Mouse (Mus musculus) left cerebral cortex, postnatal 10 days (tissue): ENCODE results near the gene Pin4. TPM values are rescaled to one million over a fixed set of nuclear protein-coding genes. Genes with fewer than 3 reads are reported as not detected.
"Not testable (repeated sequence)": the region's sequence is repeated elsewhere in the genome, so short reads cannot be mapped to it uniquely, and the experiment has no call there.

Experiments
- DNase-seq, 2 experiments: peaks; one replicate each; pipeline ENCODE4 v3.0.0; 2021 to 2022; ENCODE audit warnings: low spot score in 2 of 2, mixed read lengths in 1 of 2; ENCODE audit errors: extremely low spot score in 1 of 2
- intact Hi-C: fragments of 180-260 bp; cut with DNase I; formaldehyde crosslinking; loops from one replicate; pipeline ENCODE4 v1.15.1; 2025
- total RNA-seq, 2 experiments: library from RNA; stranded (reverse); gene quantifications; 2 replicates each; pipeline ENCODE4 v1.2.3; 2021

Gene Pin4
- 10 to 100 TPM; 18.4 to 33.5 TPM for total RNA-seq

DNA sequence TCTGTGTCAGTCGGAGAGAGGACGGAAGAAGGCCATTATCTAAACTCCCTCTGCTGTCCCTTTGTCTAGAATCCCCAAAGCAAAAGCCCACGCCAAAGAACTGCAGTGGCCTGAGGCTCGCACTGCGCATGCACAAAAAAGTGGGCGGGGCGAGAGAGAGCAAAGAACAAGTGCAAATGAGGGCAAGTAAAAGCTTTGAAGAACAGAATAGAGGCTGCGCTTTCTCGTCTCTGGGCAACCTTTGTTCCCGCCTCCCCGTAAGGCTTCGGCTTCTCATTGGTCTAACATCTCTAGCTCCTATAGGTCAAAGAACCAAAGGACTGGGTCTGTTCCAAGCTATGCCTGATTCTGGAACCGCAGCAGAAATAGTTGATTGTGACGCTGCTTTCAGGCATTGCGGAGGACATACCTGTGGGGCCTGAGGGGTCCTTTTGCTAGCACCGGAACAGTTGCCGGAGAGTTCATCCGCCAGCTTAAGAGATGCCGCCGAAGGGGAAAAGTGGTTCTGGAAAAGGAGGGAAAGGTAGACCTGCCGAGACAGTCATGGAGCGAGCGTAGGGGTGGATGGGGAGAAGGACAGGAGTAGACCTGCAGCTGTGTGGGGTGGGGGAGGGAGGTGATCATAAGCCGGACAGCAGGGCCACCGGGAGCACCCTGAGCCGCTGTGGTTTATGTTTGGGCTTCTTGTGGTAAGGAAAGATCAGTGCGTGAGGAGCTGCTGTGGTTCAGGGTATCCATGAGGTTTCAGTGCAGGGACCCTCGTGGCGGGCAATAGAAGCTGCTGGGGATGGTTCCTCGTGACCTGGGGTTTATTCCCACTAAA lies at the start of gene Pin4:
TSS of gene Pin4 (plus strand) at position 406 of the 823 bp plus-strand sequence.
- intact Hi-C loops = no loop called here

DNA sequence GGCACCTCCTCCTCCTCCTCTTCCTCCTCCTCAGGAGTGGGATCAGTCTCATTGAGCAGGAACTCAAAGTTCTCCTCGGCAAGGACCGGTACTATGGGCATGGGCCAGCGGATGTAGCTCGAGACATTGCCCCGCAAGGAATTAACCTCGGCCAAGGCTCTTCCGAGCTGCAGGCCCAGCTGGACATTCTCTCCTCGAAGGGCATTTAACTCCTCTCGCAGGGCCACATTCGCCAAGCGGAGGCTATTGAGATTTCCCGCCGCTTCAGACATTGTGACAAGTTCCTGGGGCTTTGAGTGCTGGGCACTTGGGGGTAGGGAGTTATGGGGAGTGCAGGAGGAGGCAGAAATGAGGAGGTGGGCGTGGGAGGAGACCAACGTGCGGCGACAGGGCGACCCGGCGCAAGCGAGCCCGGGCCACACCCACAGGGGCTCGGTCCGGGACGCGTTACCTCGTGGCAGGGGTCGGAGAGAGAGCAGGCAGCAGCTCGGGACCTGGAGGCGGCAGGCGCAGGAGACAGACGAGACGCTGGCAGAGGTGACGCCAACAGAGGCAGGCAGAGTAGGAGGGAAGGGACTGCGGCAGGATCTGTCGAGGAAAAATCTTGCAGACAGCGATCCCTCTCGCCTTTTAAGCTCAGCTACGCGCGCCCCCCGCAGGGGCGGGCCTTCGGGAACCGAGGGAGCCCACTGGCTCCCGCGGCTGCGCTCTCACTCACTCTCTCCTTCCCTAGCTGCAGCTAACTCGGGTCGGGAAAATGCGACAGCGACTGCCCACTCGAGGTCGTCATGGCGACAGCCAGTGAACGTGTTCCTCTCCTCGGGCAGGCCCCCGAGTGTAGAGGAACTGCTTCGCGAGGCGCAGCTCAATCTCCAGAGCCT lies 48.4 kb upstream of the Pin4 start, which contains the start of gene Rtl5:
TSS of gene Rtl5 (minus strand) at position 714 of the 881 bp plus-strand sequence.
- peak; percentile 81 to 89 for DNase-seq
- intact Hi-C loops = no loop called here

More for the DNA sequence above, at the start of gene Pin4:
- peak; percentile 92 to 94 for DNase-seq

DNA sequence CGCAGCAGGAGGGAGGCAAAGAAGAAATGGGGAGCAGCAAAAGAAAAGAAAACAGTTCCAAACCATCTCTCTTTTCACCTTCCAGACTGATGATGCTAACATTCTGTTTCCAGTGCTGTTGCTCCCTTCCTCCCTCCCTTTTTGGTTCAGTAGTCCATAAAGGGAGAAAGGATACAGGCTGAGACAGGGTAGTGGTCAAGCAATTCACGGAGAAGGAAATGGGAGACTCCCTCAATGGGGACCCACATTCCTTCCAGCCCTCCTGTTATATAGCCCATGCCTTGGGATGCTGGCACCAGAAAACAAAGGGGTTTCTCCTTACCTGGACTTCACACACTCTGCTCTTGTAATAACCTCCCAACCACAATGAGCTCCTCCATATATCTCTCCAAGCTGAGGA lies 47.7 kb upstream of the Pin4 start:
- intact Hi-C loops = no loop called here
- no peak for DNase-seq

DNA sequence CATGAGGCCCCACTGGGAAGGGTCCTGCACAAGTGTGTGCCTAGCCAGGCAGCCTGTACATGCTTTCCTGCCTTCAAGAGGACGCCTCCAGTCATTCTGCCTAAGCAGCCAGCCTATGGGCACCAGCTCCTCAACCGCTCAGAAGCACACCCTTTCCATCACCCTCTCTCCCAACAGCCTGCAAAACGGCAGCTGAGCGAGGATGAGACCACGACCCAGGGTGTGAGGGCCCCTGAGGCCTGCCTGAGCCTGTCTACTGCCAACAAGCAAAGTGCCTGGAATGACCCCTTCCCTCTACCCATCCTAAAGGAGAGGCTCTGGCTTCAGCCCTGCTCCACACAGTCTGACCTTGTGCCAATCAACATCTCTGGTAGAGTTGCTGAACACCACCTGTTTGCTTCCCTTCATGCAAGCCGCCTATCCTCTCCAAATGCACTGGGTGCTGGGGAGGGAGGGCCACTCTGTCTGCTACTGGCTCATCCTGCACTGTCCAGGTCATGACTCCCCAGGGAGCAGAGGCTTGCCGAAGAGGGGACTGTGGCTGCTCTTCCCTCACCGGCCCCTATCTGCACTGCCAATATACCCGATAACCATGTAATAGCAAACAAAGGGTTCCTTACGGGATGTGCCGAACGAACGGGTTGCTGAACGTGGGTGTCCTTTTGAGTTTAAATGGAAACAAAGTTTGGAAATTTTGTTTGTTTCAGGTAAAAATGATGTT lies 45.5 kb upstream of the Pin4 start:
- intact Hi-C loops = no loop called here
- DNase-seq = no peak

- intact Hi-C loops = no loop called here
Measured at GRCm38 (mm10) chrX:102074435-102074834, 44.8 kb upstream of the Pin4 start.

DNA sequence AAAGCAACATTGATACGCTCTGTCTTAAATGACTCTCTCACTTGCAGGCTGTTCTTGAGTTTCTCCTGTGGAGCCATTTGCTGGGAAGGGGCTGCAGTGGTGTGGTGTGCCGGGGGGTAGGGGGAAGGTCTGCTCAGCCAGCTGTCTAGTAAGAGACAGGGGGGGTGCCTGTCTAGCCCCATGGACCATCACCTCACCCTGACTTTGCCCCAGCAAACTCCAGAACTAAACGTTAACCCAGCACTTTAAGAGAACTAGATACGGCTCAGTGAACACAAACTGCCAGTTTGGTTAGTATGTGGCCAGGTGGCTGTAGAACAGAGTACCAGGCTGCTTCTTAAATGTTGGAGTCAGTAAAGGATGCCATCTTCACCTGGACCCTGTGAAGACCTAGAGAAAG lies 44.1 kb upstream of the Pin4 start:
- no peak for DNase-seq
- intact Hi-C loops = no loop called here

More at GRCm38 (mm10) chrX:102074435-102074834, 44.8 kb upstream of the Pin4 start:
- no peak for DNase-seq

- no peak for DNase-seq
- intact Hi-C loops = no loop called here
Measured at GRCm38 (mm10) chrX:102076886-102077765, 42.1 kb upstream of the Pin4 start.

GRCm38 (mm10) chrX:102081076-102081475 lies 38.2 kb upstream of the Pin4 start:
- DNase-seq = no peak
- intact Hi-C loops = no loop called here

GRCm38 (mm10) chrX:102081573-102082279 lies 37.5 kb upstream of the Pin4 start:
- DNase-seq = no peak
- intact Hi-C loops = no loop called here

GRCm38 (mm10) chrX:102082340-102082739 lies 36.9 kb upstream of the Pin4 start:
- no peak for DNase-seq
- intact Hi-C loops = no loop called here

DNA sequence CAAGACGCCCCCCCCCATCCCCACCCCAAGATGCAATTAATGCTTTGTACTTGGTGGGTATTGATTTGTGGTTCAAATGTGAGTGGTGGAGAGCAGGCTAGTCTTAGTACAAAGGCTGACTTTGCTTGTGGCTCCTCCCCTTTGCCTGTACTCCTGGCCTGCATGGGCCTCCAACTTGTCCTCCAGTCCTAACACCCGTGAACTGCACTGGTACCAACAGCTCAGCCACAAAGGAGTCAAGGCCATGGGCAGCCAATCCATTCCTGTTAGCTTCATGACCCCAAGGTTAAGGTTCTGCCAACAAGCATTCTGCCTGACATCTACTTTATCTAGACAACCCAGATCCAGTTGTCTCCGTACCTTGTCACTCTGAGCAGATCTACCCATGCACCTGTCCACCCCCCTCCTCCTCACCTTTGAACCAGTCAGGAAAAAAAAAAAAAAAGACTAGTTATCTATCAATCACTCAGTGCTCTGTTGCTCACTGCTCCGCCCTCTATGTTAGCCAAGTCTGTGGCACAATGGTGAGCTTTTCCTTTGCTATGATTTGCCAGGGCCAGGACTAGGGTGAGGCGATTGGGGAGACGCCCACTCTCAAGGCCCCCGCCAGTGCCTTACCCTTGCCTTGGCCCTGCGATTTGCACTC lies 33.3 kb upstream of the Pin4 start:
- DNase-seq = no peak
- intact Hi-C loops = no loop called here

GRCm38 (mm10) chrX:102090605-102091004 lies 28.6 kb upstream of the Pin4 start:
- DNase-seq = no peak

GRCm38 (mm10) chrX:102094381-102094904 lies 24.8 kb upstream of the Pin4 start:
- intact Hi-C loops = no loop called here

More at GRCm38 (mm10) chrX:102090605-102091004, 28.6 kb upstream of the Pin4 start:
- intact Hi-C loops = no loop called here

GRCm38 (mm10) chrX:102101886-102102285 lies 17.4 kb upstream of the Pin4 start:
- intact Hi-C loops = no loop called here
- DNase-seq = no peak

More at GRCm38 (mm10) chrX:102094381-102094904, 24.8 kb upstream of the Pin4 start:
- DNase-seq = no peak

DNA sequence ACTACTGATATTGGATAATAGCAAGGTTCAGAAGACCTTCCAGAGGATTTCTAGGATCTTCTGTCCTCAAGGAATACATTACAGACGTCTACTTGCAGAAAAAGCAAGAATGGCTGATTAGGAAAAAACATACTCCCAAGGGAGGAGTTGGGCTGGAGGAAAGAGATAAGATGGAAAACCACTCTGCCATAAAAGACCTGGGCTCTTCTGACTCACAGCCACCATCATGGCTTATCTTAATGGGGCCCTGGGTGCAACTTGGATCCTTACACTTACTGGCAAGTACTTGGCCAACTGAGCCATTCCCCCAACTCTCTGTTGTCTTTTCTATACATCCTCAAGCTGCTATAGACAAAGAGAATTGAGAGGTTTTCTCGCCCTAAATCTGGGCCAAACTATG lies 15.4 kb upstream of the Pin4 start:
- DNase-seq, intact Hi-C loops: not testable (repeated sequence)

- intact Hi-C loops, DNase-seq: not testable (repeated sequence)
Measured at GRCm38 (mm10) chrX:102109349-102109748, 9.9 kb upstream of the Pin4 start.

DNA sequence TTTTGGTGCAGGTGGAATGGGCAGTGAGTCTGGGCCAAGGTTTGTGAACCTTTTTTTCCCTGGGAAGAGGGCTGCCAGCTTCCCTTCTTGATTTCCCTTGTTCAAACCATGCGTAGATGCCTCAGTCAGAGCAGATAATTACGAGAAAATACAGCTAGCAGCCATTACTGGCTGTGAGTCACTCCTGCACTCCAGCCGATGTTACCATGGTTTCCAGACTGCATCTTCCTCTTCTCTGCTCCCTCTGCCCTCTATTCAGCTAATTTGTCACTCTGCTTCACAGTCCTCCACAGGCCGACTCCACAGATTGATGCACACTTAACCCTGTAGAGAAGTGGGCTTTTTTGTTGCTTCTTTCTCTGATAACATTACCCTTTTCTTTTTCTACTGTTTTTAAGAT lies 3.6 kb upstream of the Pin4 start:
- DNase-seq = peak in 1 of 2 experiments; percentile 6
- intact Hi-C loops = no loop called here
